Mouse (Mus musculus) frontal cortex, postnatal 10 days (tissue): ENCODE measurements around the gene Pla2g4a.

ENCODE experiments used
- DNase-seq, 2 experiments: peaks; one replicate each; pipeline ENCODE4 v3.0.0; 2022; ENCODE audit warnings: low spot score in 2 of 2, mixed read lengths in 1 of 2

Gene Pla2g4a

DNA sequence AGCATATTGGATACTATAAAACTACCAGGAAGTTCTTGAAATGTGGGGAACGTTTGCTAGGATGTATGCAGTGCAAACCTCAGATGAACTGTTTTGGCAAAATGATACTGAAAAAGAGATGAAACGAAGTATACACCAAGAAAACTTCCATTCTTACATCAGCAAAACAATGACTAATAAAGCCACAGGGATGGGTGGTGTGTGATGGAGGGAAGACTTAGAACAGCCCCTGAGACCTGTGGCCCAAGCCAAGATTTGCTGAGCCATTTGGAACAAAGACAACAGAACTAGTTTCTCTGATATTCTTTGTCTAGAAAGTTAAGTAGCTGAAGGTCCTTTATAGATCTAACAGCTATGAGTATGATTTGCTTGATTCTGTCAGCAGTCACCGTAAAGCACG lies 105.5 kb downstream of the Pla2g4a start:
- no peak for DNase-seq

DNA sequence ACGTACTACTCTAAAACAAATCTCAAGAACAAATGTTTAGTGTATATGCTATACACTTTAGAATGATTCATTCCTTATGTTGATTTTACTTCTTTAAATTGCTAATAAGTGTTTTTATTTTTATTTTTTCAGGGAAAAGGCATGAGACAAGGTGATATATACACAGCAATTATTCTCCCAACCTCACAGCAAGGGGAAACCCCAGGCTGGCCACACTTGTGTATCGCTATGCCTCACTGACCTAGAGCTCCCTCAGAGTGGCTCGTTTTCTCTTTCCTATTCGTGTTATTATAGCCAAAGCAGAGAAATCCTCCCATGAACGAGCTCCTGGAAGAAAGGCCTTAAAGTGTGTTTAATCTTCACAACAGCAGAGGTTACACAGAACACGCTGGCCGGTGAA lies 106.2 kb downstream of the Pla2g4a start:
- DNase-seq, result no peak

DNA sequence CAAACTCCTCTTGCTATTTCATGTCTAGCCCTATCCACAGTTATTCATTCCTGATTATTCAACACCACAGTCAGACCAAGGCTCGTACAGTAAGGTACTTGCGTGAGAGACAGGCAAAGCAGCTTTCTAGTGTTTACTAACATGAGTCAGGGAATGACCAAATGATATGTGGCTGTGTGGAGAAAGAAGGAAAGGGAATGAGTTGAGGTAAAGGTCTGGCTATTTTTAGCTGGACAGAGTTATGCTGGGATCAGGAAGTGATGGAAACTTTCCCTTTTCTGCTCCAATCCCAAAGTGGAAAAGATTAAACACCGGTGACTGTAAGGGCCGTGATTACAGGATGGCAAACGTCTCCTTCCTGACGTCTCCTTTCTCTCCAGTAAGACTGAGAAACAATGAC lies 114.4 kb downstream of the Pla2g4a start:
- DNase-seq, result no peak

DNA sequence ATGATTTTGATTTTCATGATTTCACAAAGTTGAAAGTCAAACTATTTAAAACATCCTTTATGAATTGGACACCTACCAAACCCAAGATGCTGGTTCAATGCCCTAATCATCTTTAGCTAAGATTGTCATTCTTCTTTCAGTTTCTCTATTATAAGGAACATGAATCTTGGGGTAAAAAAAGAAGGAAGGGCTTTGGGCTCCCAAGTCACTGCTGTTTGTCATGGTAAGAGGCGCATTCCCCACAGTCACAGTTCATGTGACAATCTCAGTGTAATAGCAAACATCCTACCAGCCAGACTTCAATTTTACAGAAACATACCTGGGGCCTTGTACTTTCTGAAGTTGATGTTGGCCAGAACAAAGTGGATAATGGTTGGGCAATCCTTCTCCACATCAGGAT lies 119.2 kb downstream of the Pla2g4a start:
- no peak for DNase-seq

DNA sequence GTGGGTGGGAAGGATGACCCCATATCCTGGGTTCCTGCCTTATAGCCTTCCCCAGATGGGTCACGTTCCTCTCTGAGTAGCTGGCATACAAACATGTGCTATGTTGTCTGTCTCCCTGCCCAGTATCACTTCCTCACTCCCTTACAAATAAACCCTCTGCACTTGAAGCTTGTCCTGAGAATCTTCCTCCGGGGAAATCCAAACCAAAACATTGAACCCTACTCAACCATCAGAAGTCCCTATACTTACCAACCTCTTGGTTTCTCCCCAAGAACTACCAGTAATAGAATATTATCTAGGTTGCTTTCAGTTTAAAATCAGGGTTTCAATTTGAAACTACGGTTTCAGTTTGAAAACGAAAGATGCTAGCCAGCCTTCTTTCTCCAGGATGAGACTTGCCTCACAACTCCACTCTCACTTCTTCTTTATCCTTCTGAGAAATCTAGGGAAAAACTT lies 120.1 kb downstream of the Pla2g4a start:
- no peak for DNase-seq

DNA sequence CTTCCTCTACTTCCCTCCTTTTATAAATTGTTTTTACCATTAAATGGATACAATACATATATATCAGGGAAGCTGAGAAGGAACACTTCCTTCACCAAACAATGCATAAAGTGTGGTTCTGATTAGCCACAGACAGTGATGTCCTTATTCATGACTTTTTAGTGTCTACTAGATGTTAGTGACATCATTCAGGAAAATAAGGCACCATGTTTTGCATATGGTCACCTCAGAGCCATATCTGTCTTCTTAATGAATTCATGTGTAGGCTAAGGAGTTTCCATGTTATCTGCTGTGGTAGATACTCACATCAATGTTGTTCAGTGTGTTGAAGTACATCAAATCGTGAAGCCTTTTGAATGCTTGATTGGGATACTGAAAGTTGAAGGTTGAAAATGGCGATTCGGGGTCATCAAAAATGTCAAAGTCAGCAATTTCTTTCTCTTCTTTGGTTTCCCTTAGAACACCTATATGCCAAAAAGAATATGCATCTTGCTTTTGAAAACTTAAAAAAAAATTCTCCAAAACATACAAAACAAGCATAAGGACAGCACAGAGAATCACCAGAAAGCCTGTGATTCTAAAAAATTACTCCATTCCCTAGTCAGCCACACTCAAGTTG lies 120.7 kb downstream of the Pla2g4a start:
- DNase-seq, result no peak

DNA sequence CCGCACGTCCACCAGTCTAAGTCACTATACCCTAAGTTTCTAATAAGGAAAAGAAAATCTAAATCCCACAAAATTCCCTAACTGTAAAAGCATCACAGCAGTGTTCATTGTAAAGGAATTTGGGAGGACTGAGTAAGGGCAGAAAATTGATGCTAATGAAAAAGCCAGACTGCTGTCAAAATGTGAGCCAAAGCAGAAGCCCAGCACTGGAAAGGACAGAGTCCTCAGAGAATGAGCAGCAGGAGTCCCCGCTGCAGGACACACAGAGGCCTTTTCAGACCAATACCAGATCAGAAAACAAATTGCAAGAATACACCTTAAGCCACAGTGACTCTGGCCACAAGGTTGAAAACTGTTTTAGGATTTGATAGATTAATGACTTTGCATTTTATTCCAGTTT lies 124.6 kb downstream of the Pla2g4a start:
- no peak for DNase-seq

DNA sequence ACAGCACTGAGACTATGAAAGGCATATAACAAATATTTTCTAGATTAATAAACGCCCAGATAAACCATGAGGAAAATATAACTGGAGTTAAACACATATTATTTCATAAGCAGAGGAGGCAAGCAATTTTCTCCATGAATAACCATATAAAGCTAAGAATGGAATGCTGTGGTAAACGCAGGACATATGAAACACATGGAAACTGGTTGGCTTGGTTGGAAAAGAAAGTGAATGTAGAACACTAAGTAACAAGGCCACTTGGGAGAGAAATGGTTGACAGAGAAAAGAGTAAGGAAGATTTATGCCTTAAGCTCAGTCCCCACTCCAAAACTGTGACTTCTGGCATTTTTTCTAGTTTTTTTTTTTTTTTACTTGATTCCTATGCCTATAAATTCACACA lies 127.2 kb downstream of the Pla2g4a start:
- DNase-seq, result no peak

DNA sequence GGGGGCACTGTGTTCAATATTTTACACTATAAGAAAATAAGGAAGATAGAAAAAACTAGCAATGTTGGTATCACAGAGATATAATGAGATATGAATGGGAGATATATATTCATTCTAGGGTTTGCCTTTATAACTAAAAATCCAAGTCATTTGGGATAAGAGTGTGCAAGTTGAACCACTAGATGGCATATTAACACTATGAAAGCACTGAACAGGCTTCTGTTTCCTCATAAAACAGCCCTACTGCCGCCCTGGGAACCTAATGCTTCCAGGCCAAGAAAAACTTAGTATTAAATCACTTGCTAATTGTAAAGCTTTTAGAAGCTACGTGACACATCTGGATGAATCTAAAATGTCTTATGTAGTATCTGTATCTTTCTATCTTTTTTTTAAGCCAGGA lies 128.1 kb downstream of the Pla2g4a start:
- DNase-seq, result no peak

DNA sequence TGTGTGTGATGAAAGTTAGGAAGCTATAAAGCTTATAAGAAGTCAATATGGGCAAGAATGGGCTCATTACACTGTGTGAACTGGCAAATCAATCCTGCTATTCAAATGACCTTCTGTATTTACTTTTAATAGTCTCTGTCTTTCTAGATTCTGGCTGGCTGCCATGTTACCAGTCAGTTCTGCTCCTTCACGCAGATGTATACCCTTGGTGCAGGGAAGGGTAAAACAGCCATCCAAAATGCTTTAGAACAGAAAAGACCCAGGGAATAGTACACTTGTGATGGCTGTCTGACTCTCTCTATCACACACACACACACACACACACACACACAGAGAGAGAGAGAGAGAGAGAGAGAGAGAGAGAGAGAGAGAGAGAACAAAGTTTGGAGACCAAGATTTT lies 128.6 kb downstream of the Pla2g4a start:
- DNase-seq, result no peak

DNA sequence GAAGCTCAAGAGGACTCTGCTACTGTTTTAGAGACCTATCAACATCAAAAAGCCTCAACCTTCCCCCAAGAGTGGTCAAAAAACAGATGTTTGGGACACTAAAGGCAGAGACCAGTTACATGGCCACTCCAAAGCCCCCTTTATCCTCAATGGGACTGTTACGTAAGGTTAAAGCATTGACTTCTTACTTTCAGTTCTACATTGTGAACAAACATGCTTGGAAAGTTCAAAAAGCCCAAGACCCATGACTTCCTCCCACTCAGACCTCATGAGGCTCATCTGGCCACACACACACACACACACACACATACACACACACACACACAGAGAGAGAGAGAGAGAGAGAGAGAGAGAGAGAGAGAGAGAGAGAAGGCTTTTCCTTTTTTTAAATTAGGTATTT lies 130.0 kb downstream of the Pla2g4a start:
- no peak for DNase-seq

DNA sequence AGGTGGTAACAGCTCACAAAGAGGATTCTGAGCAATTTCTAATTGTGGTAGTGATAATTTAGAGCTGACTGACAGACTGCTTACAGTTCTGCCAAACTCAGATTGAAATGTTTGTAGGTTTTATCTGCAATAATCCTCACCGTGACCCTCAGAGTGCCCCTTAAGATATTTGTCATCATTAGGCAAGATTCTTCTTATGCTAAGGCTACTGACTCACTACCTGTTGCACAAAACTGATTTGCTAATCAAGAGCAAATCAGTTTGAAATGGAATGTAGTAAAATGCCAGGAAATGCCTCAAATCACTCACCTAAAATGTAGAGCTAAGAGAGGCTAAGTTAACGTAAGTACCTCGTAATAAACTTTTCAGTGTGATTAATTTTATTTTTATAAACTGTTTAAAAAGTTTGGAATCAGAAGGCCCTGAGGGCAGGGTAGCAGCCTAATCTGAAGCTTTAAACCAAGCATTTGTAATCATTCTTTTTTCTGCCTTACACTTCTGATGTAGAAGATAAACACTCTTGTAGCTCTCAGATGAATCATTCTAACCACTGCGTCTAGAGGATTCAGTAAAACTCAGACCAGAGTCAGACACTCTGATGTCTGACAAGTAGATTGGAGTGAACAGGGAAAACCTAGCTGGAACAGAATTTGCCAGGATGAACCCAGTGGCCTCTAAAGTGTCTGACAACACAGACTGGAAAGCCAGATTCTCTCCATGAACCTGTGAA lies 147.3 kb downstream of the Pla2g4a start:
- no peak for DNase-seq

DNA sequence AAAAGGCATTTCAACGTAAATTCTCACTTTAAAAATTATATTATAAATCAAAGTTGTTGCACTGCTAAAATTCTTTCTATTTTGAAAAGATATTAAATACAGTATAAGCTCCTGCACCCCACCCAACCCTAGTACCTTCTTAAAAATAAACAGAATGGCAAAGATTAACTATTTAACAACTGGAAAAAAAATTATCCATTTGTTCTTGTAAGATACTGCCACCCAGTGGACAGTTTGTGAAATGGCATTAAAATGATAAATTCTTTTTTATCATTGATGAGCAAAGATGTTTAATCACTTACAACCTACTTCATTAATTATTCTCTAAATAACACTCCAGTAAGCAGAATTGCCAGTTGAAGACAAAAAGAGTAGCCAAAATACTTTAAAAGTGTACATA lies 151.6 kb downstream of the Pla2g4a start:
- no peak for DNase-seq
